Mouse (Mus musculus): Measurements from ENCODE around the gene Gm20547. TPM values are rescaled to one million over a fixed set of nuclear protein-coding genes. Genes with fewer than 3 reads are reported as not detected.
"Not testable (repeated sequence)": the region's sequence is repeated elsewhere in the genome, so short reads cannot be mapped to it uniquely, and the experiment has no call there.

The Gm20547 gene
- total RNA-seq, 2 experiments from 2014 or later = not detected

- intact Hi-C loops (cut with DNase I); DNase-seq (ENCODE audit: extremely low spot score in 1 of 2, low spot score in 2 of 2): not testable (repeated sequence)
These were observed 51.1 kb downstream of the Gm20547 start for GRCm38 (mm10) chr17:34830776-34831175.

- DNase-seq (ENCODE audit: extremely low spot score in 1 of 2, low spot score in 2 of 2) = no peak
- intact Hi-C loops (cut with DNase I) = loop anchor here (5.0 kb wide), 1 partner anchor 83 kb away; no protein-coding TSS in a partner anchor
These were observed 66.9 kb downstream of the Gm20547 start for GRCm38 (mm10) chr17:34814818-34815370.

GRCm38 (mm10) chr17:34813747-34814146, 68.1 kb downstream of the Gm20547 start:
- intact Hi-C loops (cut with DNase I) = loop anchor here (5.0 kb wide), 1 partner anchor 81 kb away; no protein-coding TSS in a partner anchor
- not testable (repeated sequence) for DNase-seq (ENCODE audit: extremely low spot score in 1 of 2, low spot score in 2 of 2)

GRCm38 (mm10) chr17:34811275-34811674, 70.6 kb downstream of the Gm20547 start:
- intact Hi-C loops (cut with DNase I) = loop anchor here (5.0 kb wide), 1 partner anchor 79 kb away; no protein-coding TSS in a partner anchor

GRCm38 (mm10) chr17:34810811-34811210, 71.0 kb downstream of the Gm20547 start:
- DNase-seq (ENCODE audit: extremely low spot score in 1 of 2, low spot score in 2 of 2) = not testable (repeated sequence)
- intact Hi-C loops (cut with DNase I) = loop anchor here (5.0 kb wide), 1 partner anchor 79 kb away; no protein-coding TSS in a partner anchor

More at GRCm38 (mm10) chr17:34811275-34811674, 70.6 kb downstream of the Gm20547 start:
- no peak for DNase-seq (ENCODE audit: extremely low spot score in 1 of 2, low spot score in 2 of 2)

- intact Hi-C loops (cut with DNase I) = loop anchor here (5.0 kb wide), 1 partner anchor 78 kb away; no protein-coding TSS in a partner anchor
- not testable (repeated sequence) for DNase-seq (ENCODE audit: extremely low spot score in 1 of 2, low spot score in 2 of 2)
These were observed 71.4 kb downstream of the Gm20547 start for GRCm38 (mm10) chr17:34810411-34810810.

GRCm38 (mm10) chr17:34808599-34809205, 73.1 kb downstream of the Gm20547 start:
- intact Hi-C loops (cut with DNase I) = no loop called here
- no peak for DNase-seq (ENCODE audit: extremely low spot score in 1 of 2, low spot score in 2 of 2)

- intact Hi-C loops (cut with DNase I) = no loop called here
- DNase-seq (ENCODE audit: extremely low spot score in 1 of 2, low spot score in 2 of 2) = no peak
These were observed 74.7 kb downstream of the Gm20547 start for GRCm38 (mm10) chr17:34807176-34807575.

Small RNAs within 50 kb of the gene (microRNA-seq; reads per million reads assigned to microRNA genes)
- gene Mir6970 (2.9 reads per million, percentile 2 among the genes with 10 or more reads in this experiment), gene Mir6971 (4.6 reads per million, percentile 16 among the genes with 10 or more reads in this experiment), gene Mir6972 (not detected)

Other genes with a start within 250 kb of the Gm20547 start
- gene Fkbpl, start 237.3 kb downstream of the Gm20547 start, total RNA-seq (2021) = 10 to 100 TPM; 12.5 to 13.7 TPM
- gene Atf6b, start 234.9 kb downstream of the Gm20547 start, total RNA-seq (2021) = 10 to 100 TPM; 73.1 to 76.5 TPM
- gene Tnxb, start 211.5 kb downstream of the Gm20547 start, total RNA-seq (2021) = 1 to 10 TPM; 1.7 to 1.8 TPM
- gene C4b, start 138.2 kb downstream of the Gm20547 start, total RNA-seq (2021) = 1 to 10 TPM; 6.7 to 7.4 TPM
- gene Cyp21a1, start 77.5 kb downstream of the Gm20547 start, total RNA-seq (2021) = not detected
- 10 to 100 TPM; 57.4 to 69.4 TPM for gene Stk19, start 45.1 kb downstream of the Gm20547 start, total RNA-seq (2021)
- gene Dxo, start 45.0 kb downstream of the Gm20547 start, total RNA-seq (2021) = 10 to 100 TPM; 31.2 to 33.1 TPM
- 10 to 100 TPM; 66.7 to 78.0 TPM for gene Skiv2l, start 31.8 kb downstream of the Gm20547 start, total RNA-seq (2021)
- gene Nelfe, start 31.7 kb downstream of the Gm20547 start, total RNA-seq (2021) = 10 to 100 TPM; 28.1 to 28.4 TPM
- under 1 TPM; 0.51 to 0.62 TPM for gene Cfb, start 19.5 kb downstream of the Gm20547 start, total RNA-seq (2021)
- gene Zbtb12, start 2.6 kb downstream of the Gm20547 start, total RNA-seq (2021) = 1 to 10 TPM; 6.3 to 6.8 TPM
- 1 to 10 TPM; 2.1 to 2.9 TPM for gene C2, start 16.2 kb upstream of the Gm20547 start, total RNA-seq (2021)
- gene Ehmt2, start 16.4 kb upstream of the Gm20547 start, total RNA-seq (2021) = 100 to 1,000 TPM; 174 to 181 TPM
- gene Slc44a4, start 32.4 kb upstream of the Gm20547 start, total RNA-seq (2021) = under 1 TPM; 0.14 to 0.30 TPM
- gene Neu1, start 49.2 kb upstream of the Gm20547 start, total RNA-seq (2021) = 10 to 100 TPM; 23.8 to 27.3 TPM
- 1 to 10 TPM; 1.2 to 2.0 TPM for gene Hspa1b, start 77.2 kb upstream of the Gm20547 start, total RNA-seq (2021)
- not detected for gene Gm20481, start 87.9 kb upstream of the Gm20547 start, total RNA-seq (2021)
- 1 to 10 TPM; 3.0 to 5.4 TPM for gene Hspa1a, start 90.1 kb upstream of the Gm20547 start, total RNA-seq (2021)
- under 1 TPM in 1 of 2 experiments, not detected in 1; 0.20 TPM for gene Hspa1l, start 90.7 kb upstream of the Gm20547 start, total RNA-seq (2021)
- gene Lsm2, start 99.8 kb upstream of the Gm20547 start, total RNA-seq (2021) = 10 to 100 TPM; 25.4 to 27.2 TPM
- gene Vars, start 118.9 kb upstream of the Gm20547 start, total RNA-seq (2021) = 10 to 100 TPM; 55.1 to 56.7 TPM
- under 1 TPM; 0.18 to 0.19 TPM for gene Vwa7, start 134.5 kb upstream of the Gm20547 start, total RNA-seq (2021)
- gene Sapcd1, start 146.0 kb upstream of the Gm20547 start, total RNA-seq (2021) = 1 to 10 TPM in 1 of 2 experiments, under 1 TPM in 1; 0.83 to 1.0 TPM
- under 1 TPM; 0.81 to 0.97 TPM for gene Msh5, start 164.7 kb upstream of the Gm20547 start, total RNA-seq (2021)
- 10 to 100 TPM; 14.3 to 15.8 TPM for gene Clic1, start 167.9 kb upstream of the Gm20547 start, total RNA-seq (2021)
- gene Ddah2, start 177.0 kb upstream of the Gm20547 start, total RNA-seq (2021) = 10 to 100 TPM; 26.3 to 31.1 TPM
- gene Ly6g6c, start 183.3 kb upstream of the Gm20547 start, total RNA-seq (2021) = not detected
- gene Mpig6b, start 184.1 kb upstream of the Gm20547 start, total RNA-seq (2021) = not detected
- gene Ly6g6e, start 194.9 kb upstream of the Gm20547 start, total RNA-seq (2021) = 1 to 10 TPM; 1.6 to 2.3 TPM
- gene Ly6g6d, start 196.0 kb upstream of the Gm20547 start, total RNA-seq (2021) = 1 to 10 TPM in 1 of 2 experiments, not detected in 1; 1.1 TPM
- gene Ly6g6f, start 203.6 kb upstream of the Gm20547 start, total RNA-seq (2021) = not detected
- 10 to 100 TPM; 84.4 to 91.5 TPM for gene Abhd16a, start 207.2 kb upstream of the Gm20547 start, total RNA-seq (2021)
- not detected for gene Ly6g5c, start 226.2 kb upstream of the Gm20547 start, total RNA-seq (2021)
- under 1 TPM; 0.58 to 0.81 TPM for gene Ly6g5b, start 233.4 kb upstream of the Gm20547 start, total RNA-seq (2021)
- 10 to 100 TPM; 13.2 to 17.7 TPM for gene Gpank1, start 239.4 kb upstream of the Gm20547 start, total RNA-seq (2021)
- gene Csnk2b, start 240.0 kb upstream of the Gm20547 start, total RNA-seq (2021) = 100 to 1,000 TPM; 196 to 210 TPM
- gene D17H6S53E, start 244.3 kb upstream of the Gm20547 start, total RNA-seq (2021) = 10 to 100 TPM; 23.8 to 24.6 TPM